Mouse (Mus musculus) CD4-positive helper T cell, adult 2 months (primary cell): ENCODE data around the gene Sec16b.

Experiments
- DNase-seq: peaks from one replicate; pipeline ENCODE4 v3.0.0-alpha.2; 2012; ENCODE audit warnings: low read depth, missing footprints, low spot score

Gene Sec16b

GRCm38 (mm10) chr1:157513559-157513958 lies 7.0 kb downstream of the Sec16b start:
- no peak for DNase-seq

- no peak for DNase-seq
These were observed 7.8 kb downstream of the Sec16b start for GRCm38 (mm10) chr1:157514298-157514697.

- DNase-seq: no peak
These were observed 10.6 kb downstream of the Sec16b start for GRCm38 (mm10) chr1:157516838-157517808.

GRCm38 (mm10) chr1:157518111-157518523 lies 11.6 kb downstream of the Sec16b start:
- no peak for DNase-seq

- no peak for DNase-seq
These were observed 12.9 kb downstream of the Sec16b start for GRCm38 (mm10) chr1:157519396-157519795.

- no peak for DNase-seq
These were observed 15.8 kb downstream of the Sec16b start for GRCm38 (mm10) chr1:157522322-157522721.

- no peak for DNase-seq
These were observed 18.2 kb downstream of the Sec16b start for GRCm38 (mm10) chr1:157524775-157525174.

GRCm38 (mm10) chr1:157525692-157526354 lies 19.3 kb downstream of the Sec16b start:
- DNase-seq: no peak

GRCm38 (mm10) chr1:157526625-157527024 lies 20.1 kb downstream of the Sec16b start:
- DNase-seq: no peak

GRCm38 (mm10) chr1:157532826-157533460 lies 26.4 kb downstream of the Sec16b start:
- DNase-seq: no peak

GRCm38 (mm10) chr1:157535571-157535970 lies 29.0 kb downstream of the Sec16b start:
- no peak for DNase-seq

- no peak for DNase-seq
These were observed 29.9 kb downstream of the Sec16b start for GRCm38 (mm10) chr1:157536471-157536870.

- no peak for DNase-seq
These were observed 31.1 kb downstream of the Sec16b start for GRCm38 (mm10) chr1:157537636-157538035.

GRCm38 (mm10) chr1:157545056-157545455 lies 38.5 kb downstream of the Sec16b start:
- DNase-seq: no peak

GRCm38 (mm10) chr1:157547658-157548057 lies 41.1 kb downstream of the Sec16b start:
- no peak for DNase-seq

GRCm38 (mm10) chr1:157549721-157550120 lies 43.2 kb downstream of the Sec16b start:
- no peak for DNase-seq

GRCm38 (mm10) chr1:157552749-157553451 lies 46.4 kb downstream of the Sec16b start:
- peak; percentile 45 for DNase-seq

GRCm38 (mm10) chr1:157554163-157554562 lies 47.6 kb downstream of the Sec16b start:
- no peak for DNase-seq

- DNase-seq: peak; percentile 25
These were observed 48.4 kb downstream of the Sec16b start for GRCm38 (mm10) chr1:157554686-157555530.

- no peak for DNase-seq
These were observed 49.2 kb downstream of the Sec16b start for GRCm38 (mm10) chr1:157555738-157556137.

GRCm38 (mm10) chr1:157556439-157556838 lies 49.9 kb downstream of the Sec16b start:
- DNase-seq: no peak
